ENCODE assay signal across 18 mouse cellular contexts in the genomic region with DNA sequence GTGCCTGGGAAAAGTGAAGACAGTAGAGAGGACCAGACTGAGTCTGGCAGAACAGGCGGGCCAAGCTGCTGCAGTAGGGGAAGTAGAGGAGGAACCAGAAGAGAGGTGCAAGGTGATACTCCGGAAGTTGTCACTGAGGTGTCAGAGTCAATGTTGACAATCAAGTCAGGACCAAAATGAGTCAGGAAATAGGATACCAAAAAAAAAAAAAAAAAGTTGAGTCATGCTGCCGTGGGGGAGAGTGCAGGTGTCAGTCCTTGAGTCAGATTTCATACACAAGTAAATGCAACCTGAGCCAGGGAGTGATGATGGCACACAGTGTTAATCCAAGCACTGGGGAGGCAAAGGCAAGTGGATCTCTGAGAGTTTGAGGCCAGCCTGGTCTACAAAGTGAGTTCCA. TPM values are rescaled to one million over a fixed set of nuclear protein-coding genes. Genes with fewer than 3 reads are reported as not detected.
A peak's percentile ranks its signal among the peaks of the same experiment; 100 is the strongest.
DNase-seq lines count a peak whose midpoint lies in the region; ATAC-seq and TF ChIP-seq lines count a peak whose summit lies in the region.
"Had no signal": no experiment of that assay in that cellular context is flagged by ENCODE, and none has a peak within 500 bp of the region (broad histone marks: within the 10 kb centered on the region; RNA-seq: fewer than 3 reads in every experiment).

No protein-coding gene starts in this region.

- H3K27me3 ChIP-seq in liver, postnatal 0 days (ENCODE audit: insufficient read depth, low read length) = no peaks in the 10 kb centered on the region
- no peaks in the 10 kb centered on the region for H3K27me3 ChIP-seq in liver, embryonic 12.5 days (replicated peaks)
- no peaks in the 10 kb centered on the region for H3K27me3 ChIP-seq in hindbrain, embryonic 14.5 days (ENCODE audit: control insufficient read depth, insufficient read depth, low read length)
- H3K27me3 ChIP-seq: heart, embryonic 13.5 days had no signal

- H3K4me2 ChIP-seq in liver, postnatal 0 days (ENCODE audit: low read depth, low read length) = no peak overlapping the region
- no peak overlapping the region for H3K4me2 ChIP-seq in liver, embryonic 12.5 days
- no peak overlapping the region for H3K4me2 ChIP-seq in hindbrain, embryonic 14.5 days (replicated peaks)
- H3K4me2 ChIP-seq: heart, embryonic 13.5 days had no signal

- no peaks in the 10 kb centered on the region for H3K36me3 ChIP-seq in liver, postnatal 0 days (replicated peaks; ENCODE audit: insufficient read depth, low read length)
- no peaks in the 10 kb centered on the region for H3K36me3 ChIP-seq in liver, embryonic 12.5 days
- H3K36me3 ChIP-seq in hindbrain, embryonic 14.5 days (replicated peaks; ENCODE audit: control insufficient read depth, insufficient read depth) = no peaks in the 10 kb centered on the region
- H3K36me3 ChIP-seq: heart, embryonic 13.5 days; hindbrain, embryonic 10.5 days had no signal

- H3K4me3 ChIP-seq in liver, postnatal 0 days (ENCODE audit: low read depth, low read length) = no peak overlapping the region
- H3K4me3 ChIP-seq in liver, embryonic 12.5 days = no peak overlapping the region
- no peak overlapping the region for H3K4me3 ChIP-seq in hindbrain, embryonic 14.5 days (replicated peaks; ENCODE audit: low read length)
- H3K4me3 ChIP-seq: heart, embryonic 13.5 days; hindbrain, embryonic 10.5 days had no signal

- no peak overlapping the region for H3K27ac ChIP-seq in liver, postnatal 0 days (ENCODE audit: low read depth)
- H3K27ac ChIP-seq in liver, embryonic 12.5 days = no peak overlapping the region
- no peak overlapping the region for H3K27ac ChIP-seq in hindbrain, embryonic 14.5 days
- H3K27ac ChIP-seq: heart, embryonic 13.5 days; hindbrain, embryonic 10.5 days; kidney, postnatal 0 days had no signal

- DNase-seq in liver, postnatal 0 days = no peak
- DNase-seq in CD4-positive helper T cell, adult 2 months (ENCODE audit: low read depth, low spot score) = peak; percentile 71
- peak; percentile 17 for DNase-seq in natural killer cell, adult 2 months (ENCODE audit: low spot score in 2 of 2)
- DNase-seq in gastrocnemius, adult 18-20 months (ENCODE audit: low spot score) = no peak
- no peak for DNase-seq in hindbrain, embryonic 14.5 days (ENCODE audit: low spot score)
- no peak for DNase-seq in lung, adult 18-20 months
- DNase-seq: cerebellum, postnatal 14 days; gastrocnemius, postnatal 36 days had no signal

- no peak for TF ChIP-seq EP300 in liver, postnatal 0 days (IDR thresholded peaks at IDR 0.05; ENCODE audit: low read depth)

- WGBS in liver, postnatal 0 days (ENCODE audit: insufficient replicate concordance) = 27% methylated on average over 3 of the region's 3 CpGs
- WGBS in liver, embryonic 12.5 days (ENCODE audit: insufficient replicate concordance) = 30% methylated on average over 3 of the region's 3 CpGs
- WGBS in hindbrain, embryonic 14.5 days = 69% methylated on average over 3 of the region's 3 CpGs

- 0 out of 2 replicates have a peak, but pooled peaks have one; percentile 8 for ATAC-seq in liver, postnatal 0 days
- no peak for ATAC-seq in liver, embryonic 12.5 days
- ATAC-seq in erythroblast, adult 5-6 weeks (replicated peaks; ENCODE audit: low FRiP score, poor library complexity, severe bottlenecking) = 0 out of 2 replicates have a peak, but pooled peaks have one; percentile 45
- ATAC-seq in hindbrain, embryonic 14.5 days (ENCODE audit: low FRiP score) = no peak
- ATAC-seq: intestine, embryonic 16.5 days had no signal

- no peaks in the 10 kb centered on the region for H3K4me1 ChIP-seq in liver, postnatal 0 days (ENCODE audit: insufficient read depth)
- no peaks in the 10 kb centered on the region for H3K4me1 ChIP-seq in liver, embryonic 12.5 days
- H3K4me1 ChIP-seq in hindbrain, embryonic 14.5 days (replicated peaks; ENCODE audit: control insufficient read depth, insufficient read depth, low read length) = no peaks in the 10 kb centered on the region
- H3K4me1 ChIP-seq: heart, embryonic 13.5 days; hindbrain, embryonic 10.5 days had no signal

- TF ChIP-seq CTCF in liver, postnatal 0 days (IDR thresholded peaks at IDR 0.05; ENCODE audit: low read depth) = no peak

- H3K9me3 ChIP-seq in liver, postnatal 0 days (ENCODE audit: low read length) = no peaks in the 10 kb centered on the region
- no peaks in the 10 kb centered on the region for H3K9me3 ChIP-seq in liver, embryonic 12.5 days (replicated peaks)
- no peaks in the 10 kb centered on the region for H3K9me3 ChIP-seq in hindbrain, embryonic 14.5 days (ENCODE audit: control insufficient read depth, low read length)
- H3K9me3 ChIP-seq: heart, embryonic 13.5 days; hindbrain, embryonic 10.5 days had no signal

- H3K9ac ChIP-seq in liver, postnatal 0 days (replicated peaks) = no peak overlapping the region
- H3K9ac ChIP-seq in liver, embryonic 12.5 days = no peak overlapping the region
- H3K9ac ChIP-seq in hindbrain, embryonic 14.5 days = no peak overlapping the region
- H3K9ac ChIP-seq: heart, embryonic 13.5 days had no signal

RNA-seq across cellular contexts. Expression of gene Baz1a, which starts 12.9 kb away (rescaled TPM):
- 16.9 and 18.5 TPM in 2 replicates for polyA plus RNA-seq in liver, postnatal 0 days (2015; fragmentation: Nextera tagmentation; extraction: Ambion mirVana)
- 47.6 and 54.4 TPM in 2 replicates for polyA plus RNA-seq in liver, embryonic 12.5 days (2016; fragmentation: Nextera tagmentation; extraction: Ambion mirVana)
- total RNA-seq in erythroblast, adult 5-6 weeks (2015; ENCODE audit: low replicate concordance) = 80.5 and 122 TPM in 2 replicates
- total RNA-seq in erythroblast, adult 5-6 weeks (2017; ENCODE audit: low replicate concordance) = 52.7 and 55.5 TPM in 2 replicates
- 1 to 10 TPM; 3.1 to 4.2 TPM for total RNA-seq in gastrocnemius, adult 18-20 months (2021)
- 4.5 and 6.5 TPM in 2 replicates for polyA plus RNA-seq in hindbrain, embryonic 14.5 days (2014; fragmentation: Nextera tagmentation; extraction: Ambion mirVana)

RNA-seq across cellular contexts. Expression of gene Gm20403, which starts 40.8 kb away (rescaled TPM):
- polyA plus RNA-seq in liver, postnatal 0 days (2015; fragmentation: Nextera tagmentation; extraction: Ambion mirVana) = 0.36 and 0.54 TPM in 2 replicates
- 0.49 TPM in 1 of 2 replicates, not detected in the other for polyA plus RNA-seq in liver, embryonic 12.5 days (2016; fragmentation: Nextera tagmentation; extraction: Ambion mirVana)
- total RNA-seq in erythroblast, adult 5-6 weeks (2015; ENCODE audit: low replicate concordance) = not detected in 2 replicates
- total RNA-seq in erythroblast, adult 5-6 weeks (2017; ENCODE audit: low replicate concordance) = not detected in 2 replicates
- total RNA-seq in gastrocnemius, adult 18-20 months (2021) = not detected
- not detected in 2 replicates for polyA plus RNA-seq in hindbrain, embryonic 14.5 days (2014; fragmentation: Nextera tagmentation; extraction: Ambion mirVana)
- total RNA-seq: gastrocnemius, postnatal 36 days; layer of hippocampus, adult 8-10 months; left cerebral cortex, postnatal 14 days; liver, adult 2 months had no signal
- polyA plus RNA-seq: heart, embryonic 13.5 days; hindbrain, embryonic 10.5 days; intestine, embryonic 16.5 days; kidney, postnatal 0 days; liver, adult 2 months; lung, embryonic 16.5 days had no signal

RNA-seq across cellular contexts. Expression of gene 2700097O09Rik, which starts 52.8 kb away (rescaled TPM):
- 13.2 and 14.0 TPM in 2 replicates for polyA plus RNA-seq in liver, postnatal 0 days (2015; fragmentation: Nextera tagmentation; extraction: Ambion mirVana)
- 31.5 and 33.0 TPM in 2 replicates for polyA plus RNA-seq in liver, embryonic 12.5 days (2016; fragmentation: Nextera tagmentation; extraction: Ambion mirVana)
- total RNA-seq in erythroblast, adult 5-6 weeks (2015; ENCODE audit: low replicate concordance) = 30.0 and 31.1 TPM in 2 replicates
- total RNA-seq in erythroblast, adult 5-6 weeks (2017; ENCODE audit: low replicate concordance) = 9.1 and 9.9 TPM in 2 replicates
- 1 to 10 TPM; 7.4 to 7.8 TPM for total RNA-seq in gastrocnemius, adult 18-20 months (2021)
- 26.6 and 27.5 TPM in 2 replicates for polyA plus RNA-seq in hindbrain, embryonic 14.5 days (2014; fragmentation: Nextera tagmentation; extraction: Ambion mirVana)

RNA-seq across cellular contexts. Expression of gene Srp54a, which starts 53.0 kb away (rescaled TPM):
- polyA plus RNA-seq in liver, postnatal 0 days (2015; fragmentation: Nextera tagmentation; extraction: Ambion mirVana) = 67.0 and 69.3 TPM in 2 replicates
- polyA plus RNA-seq in liver, embryonic 12.5 days (2016; fragmentation: Nextera tagmentation; extraction: Ambion mirVana) = 105 and 106 TPM in 2 replicates
- total RNA-seq in erythroblast, adult 5-6 weeks (2015; ENCODE audit: low replicate concordance) = 31.1 and 33.2 TPM in 2 replicates
- total RNA-seq in erythroblast, adult 5-6 weeks (2017; ENCODE audit: low replicate concordance) = 74.0 and 116 TPM in 2 replicates
- total RNA-seq in gastrocnemius, adult 18-20 months (2021) = 10 to 100 TPM; 84.3 to 96.1 TPM
- polyA plus RNA-seq in hindbrain, embryonic 14.5 days (2014; fragmentation: Nextera tagmentation; extraction: Ambion mirVana) = 210 and 219 TPM in 2 replicates

Comparison
In these comparisons a context has a peak if more than half of its experiments do, and no peak if none do; other contexts are left out.
1. ATAC-seq: peak in liver, postnatal 0 days (single experiment) and erythroblast, adult 5-6 weeks (single experiment); none in liver, embryonic 12.5 days (single experiment) and hindbrain, embryonic 14.5 days (single experiment).
2. DNase-seq: peak in CD4-positive helper T cell, adult 2 months (single experiment) and natural killer cell, adult 2 months (2 of 2); none in liver, postnatal 0 days (single experiment), gastrocnemius, adult 18-20 months (single experiment), hindbrain, embryonic 14.5 days (single experiment) and lung, adult 18-20 months (0 of 2).